Mouse (Mus musculus): ENCODE measurements around the gene Pcp4. TPM values are rescaled to one million over a fixed set of nuclear protein-coding genes. Genes with fewer than 3 reads are reported as not detected.

Gene Pcp4
- polyA plus RNA-seq, 1 experiment from 2014 or later: 71.2 TPM

DNA sequence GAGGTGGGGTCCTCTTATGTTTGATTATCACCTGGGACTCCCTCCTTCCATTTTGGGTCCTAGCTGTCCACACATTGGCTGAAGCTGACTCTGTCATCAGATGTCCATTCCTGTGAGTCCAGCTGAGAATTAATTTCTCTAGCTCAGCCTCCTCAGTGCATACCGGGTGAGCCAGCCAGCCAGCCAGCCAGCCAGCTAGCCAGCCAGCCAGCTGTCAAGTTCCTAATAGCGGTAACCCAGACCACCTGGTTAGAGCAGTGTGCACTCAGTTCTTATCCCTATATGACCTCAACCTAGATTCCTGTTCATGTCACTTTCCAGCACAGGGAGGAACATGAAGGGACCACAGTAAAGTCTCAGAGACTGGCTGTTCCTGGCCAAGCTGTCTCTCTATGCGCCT is 47.1 kb downstream of the Pcp4 start:
- 69% methylated on average over 3 of the region's 3 CpGs for WGBS
- Histone ChIP-seq H3K27ac (replicated peaks) (no peak overlapping the region), H3K4me3 (ENCODE audit: low read depth, low read length) (no peak overlapping the region), H3K9ac (ENCODE audit: low read length) (no peak overlapping the region), H3K36me3 (ENCODE audit: control insufficient read depth, insufficient read depth, low read length) (no peaks in the 10 kb centered on the region), H3K9me3 (ENCODE audit: control insufficient read depth, low read length) (no peaks in the 10 kb centered on the region), H3K4me2 (replicated peaks; ENCODE audit: low read depth) (no peak overlapping the region), H3K4me1 (replicated peaks; ENCODE audit: control insufficient read depth, insufficient read depth) (no peaks in the 10 kb centered on the region), H3K27me3 (ENCODE audit: control insufficient read depth, insufficient read depth, low read length) (no peaks in the 10 kb centered on the region)
- TF ChIP-seq EP300 (optimal IDR thresholded peaks at IDR 0.05) (no peak), CTCF (IDR thresholded peaks at IDR 0.05; ENCODE audit: low read depth) (no peak)
- DNase-seq (ENCODE audit: low spot score) (no peak), ATAC-seq (ENCODE audit: low FRiP score, low TSS enrichment) (no peak)

DNA sequence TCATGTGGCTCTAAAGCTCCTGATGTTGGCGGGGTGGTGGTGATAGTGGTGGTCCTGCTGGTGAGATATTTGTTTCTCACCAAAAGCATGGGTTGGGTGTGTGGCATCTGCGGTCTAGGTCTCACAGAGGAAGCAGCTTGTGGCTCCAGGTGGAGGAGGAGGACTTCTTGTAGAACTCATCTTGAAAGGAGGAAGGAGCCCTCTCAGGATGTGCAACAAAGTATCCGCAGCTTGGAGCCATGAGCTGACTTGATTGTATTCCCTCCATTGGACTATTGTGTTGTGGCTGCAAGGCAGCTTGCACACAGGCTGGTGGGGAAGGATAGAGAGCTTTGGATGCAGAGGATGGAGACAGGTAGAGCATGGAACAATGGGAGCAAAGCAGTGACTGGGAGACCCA is 60.1 kb downstream of the Pcp4 start:
- Histone ChIP-seq H3K9ac (ENCODE audit: low read length) (no peak overlapping the region), H3K4me2 (replicated peaks; ENCODE audit: low read depth) (no peak overlapping the region), H3K4me3 (ENCODE audit: low read depth, low read length) (no peak overlapping the region), H3K4me1 (replicated peaks; ENCODE audit: control insufficient read depth, insufficient read depth) (no peaks in the 10 kb centered on the region), H3K27ac (replicated peaks) (no peak overlapping the region), H3K27me3 (ENCODE audit: control insufficient read depth, insufficient read depth, low read length) (no peaks in the 10 kb centered on the region), H3K9me3 (ENCODE audit: control insufficient read depth, low read length) (no peaks in the 10 kb centered on the region), H3K36me3 (ENCODE audit: control insufficient read depth, insufficient read depth, low read length) (no peaks in the 10 kb centered on the region)
- 85% methylated on average over 3 of the region's 3 CpGs for WGBS
- no peak for ATAC-seq (ENCODE audit: low FRiP score, low TSS enrichment)
- no peak for DNase-seq (ENCODE audit: low spot score)
- TF ChIP-seq CTCF (IDR thresholded peaks at IDR 0.05; ENCODE audit: low read depth) (no peak), EP300 (optimal IDR thresholded peaks at IDR 0.05) (no peak)

DNA sequence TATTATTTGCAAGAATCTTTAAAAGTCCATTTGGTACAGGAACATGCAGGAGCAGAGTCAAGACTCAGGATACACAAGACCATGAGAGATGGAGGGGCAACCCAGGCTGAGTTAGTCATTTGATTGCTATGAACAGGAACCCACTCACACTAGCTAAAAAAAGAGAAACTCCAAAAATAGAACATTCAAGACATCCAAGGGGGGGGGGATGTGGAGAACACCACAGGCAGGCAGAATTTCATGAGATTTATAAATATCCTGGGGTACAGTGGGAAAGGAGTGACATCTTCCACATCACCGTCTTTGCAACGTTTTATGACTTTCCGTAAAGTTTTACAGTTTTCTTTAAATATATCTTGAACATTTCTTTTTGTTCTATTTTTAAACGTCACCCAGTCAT is 61.1 kb downstream of the Pcp4 start:
- H3K4me2 ChIP-seq (replicated peaks; ENCODE audit: low read depth): no peak overlapping the region
- WGBS: 73% methylated on average over 4 of the region's 4 CpGs
- H3K9me3 ChIP-seq (ENCODE audit: control insufficient read depth, low read length): no peaks in the 10 kb centered on the region
- no peaks in the 10 kb centered on the region for H3K4me1 ChIP-seq (replicated peaks; ENCODE audit: control insufficient read depth, insufficient read depth)
- H3K27me3 ChIP-seq (ENCODE audit: control insufficient read depth, insufficient read depth, low read length): no peaks in the 10 kb centered on the region
- no peak overlapping the region for H3K9ac ChIP-seq (ENCODE audit: low read length)
- H3K36me3 ChIP-seq (ENCODE audit: control insufficient read depth, insufficient read depth, low read length): no peaks in the 10 kb centered on the region
- no peak overlapping the region for H3K4me3 ChIP-seq (ENCODE audit: low read depth, low read length)
- TF ChIP-seq CTCF (IDR thresholded peaks at IDR 0.05; ENCODE audit: low read depth): no peak
- no peak for TF ChIP-seq EP300 (optimal IDR thresholded peaks at IDR 0.05)
- no peak for DNase-seq (ENCODE audit: low spot score)
- no peak for ATAC-seq (ENCODE audit: low FRiP score, low TSS enrichment)
- H3K27ac ChIP-seq (replicated peaks): no peak overlapping the region

DNA sequence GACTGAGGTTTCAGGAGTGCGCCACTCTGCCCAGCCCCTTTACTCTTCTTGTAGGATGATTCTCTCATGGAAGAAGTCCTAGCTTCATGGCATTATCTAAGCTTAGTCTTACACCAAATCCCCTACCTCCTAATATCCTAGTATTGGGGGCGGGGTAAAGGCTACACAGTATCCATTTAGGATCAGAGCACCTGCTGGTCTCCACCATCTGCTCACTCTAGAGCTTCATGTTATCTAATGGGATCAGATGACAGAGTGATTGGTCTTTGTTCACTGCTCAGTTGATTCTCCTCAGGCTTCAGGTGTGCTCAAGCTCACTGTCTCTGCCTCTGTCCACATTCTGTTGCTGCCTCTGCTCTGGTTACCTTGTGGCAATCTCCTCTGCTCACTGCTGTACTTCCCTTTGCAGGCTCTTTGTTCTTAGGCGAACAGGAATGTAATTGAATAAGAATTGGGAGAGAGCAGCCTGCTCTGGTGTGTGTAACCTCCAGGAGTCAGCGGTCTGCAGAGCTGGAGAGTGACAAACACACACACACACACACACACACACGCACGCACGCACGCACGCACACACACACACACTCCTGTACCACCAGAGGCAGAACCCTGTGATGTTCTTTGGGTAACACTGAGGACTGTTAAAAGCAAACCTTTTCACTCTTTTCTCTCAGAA is 62.6 kb downstream of the Pcp4 start:
- DNase-seq (ENCODE audit: low spot score): no peak
- TF ChIP-seq CTCF (IDR thresholded peaks at IDR 0.05; ENCODE audit: low read depth) (no peak), EP300 (optimal IDR thresholded peaks at IDR 0.05) (no peak)
- no peak overlapping the region for H3K4me2 ChIP-seq (replicated peaks; ENCODE audit: low read depth)
- H3K4me1 ChIP-seq (replicated peaks; ENCODE audit: control insufficient read depth, insufficient read depth): no peaks in the 10 kb centered on the region
- no peak overlapping the region for H3K9ac ChIP-seq (ENCODE audit: low read length)
- H3K27ac ChIP-seq (replicated peaks): no peak overlapping the region
- ATAC-seq (ENCODE audit: low FRiP score, low TSS enrichment): no peak
- H3K4me3 ChIP-seq (ENCODE audit: low read depth, low read length): no peak overlapping the region
- H3K36me3 ChIP-seq (ENCODE audit: control insufficient read depth, insufficient read depth, low read length): no peaks in the 10 kb centered on the region
- no peaks in the 10 kb centered on the region for H3K27me3 ChIP-seq (ENCODE audit: control insufficient read depth, insufficient read depth, low read length)
- no peaks in the 10 kb centered on the region for H3K9me3 ChIP-seq (ENCODE audit: control insufficient read depth, low read length)
- 73% methylated on average over 9 of the region's 9 CpGs for WGBS

DNA sequence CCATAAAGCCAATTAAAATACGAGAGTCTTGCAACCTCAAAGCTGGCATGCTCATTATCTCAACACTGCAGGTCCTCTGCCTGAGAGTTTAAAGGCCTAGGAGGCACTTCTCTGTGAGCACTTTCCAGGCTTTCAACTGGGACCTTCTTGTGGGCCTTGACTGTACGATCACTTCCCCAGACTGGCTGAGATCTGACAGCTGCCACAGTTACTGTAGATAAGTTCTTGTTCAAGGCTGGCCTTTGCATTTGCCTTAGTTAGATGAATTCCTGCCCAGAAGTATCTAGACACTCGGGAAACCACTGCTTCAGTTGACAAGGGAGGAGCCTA is 63.1 kb downstream of the Pcp4 start:
- Histone ChIP-seq H3K9me3 (ENCODE audit: control insufficient read depth, low read length) (no peaks in the 10 kb centered on the region), H3K4me1 (replicated peaks; ENCODE audit: control insufficient read depth, insufficient read depth) (no peaks in the 10 kb centered on the region), H3K4me2 (replicated peaks; ENCODE audit: low read depth) (no peak overlapping the region), H3K4me3 (ENCODE audit: low read depth, low read length) (no peak overlapping the region), H3K9ac (ENCODE audit: low read length) (no peak overlapping the region), H3K27me3 (ENCODE audit: control insufficient read depth, insufficient read depth, low read length) (no peaks in the 10 kb centered on the region), H3K27ac (replicated peaks) (no peak overlapping the region), H3K36me3 (ENCODE audit: control insufficient read depth, insufficient read depth, low read length) (no peaks in the 10 kb centered on the region)
- no peak for ATAC-seq (ENCODE audit: low FRiP score, low TSS enrichment)
- DNase-seq (ENCODE audit: low spot score): no peak
- 61% methylated on average over 3 of the region's 3 CpGs for WGBS
- no peak for TF ChIP-seq EP300 (optimal IDR thresholded peaks at IDR 0.05)
- TF ChIP-seq CTCF (IDR thresholded peaks at IDR 0.05; ENCODE audit: low read depth): no peak

DNA sequence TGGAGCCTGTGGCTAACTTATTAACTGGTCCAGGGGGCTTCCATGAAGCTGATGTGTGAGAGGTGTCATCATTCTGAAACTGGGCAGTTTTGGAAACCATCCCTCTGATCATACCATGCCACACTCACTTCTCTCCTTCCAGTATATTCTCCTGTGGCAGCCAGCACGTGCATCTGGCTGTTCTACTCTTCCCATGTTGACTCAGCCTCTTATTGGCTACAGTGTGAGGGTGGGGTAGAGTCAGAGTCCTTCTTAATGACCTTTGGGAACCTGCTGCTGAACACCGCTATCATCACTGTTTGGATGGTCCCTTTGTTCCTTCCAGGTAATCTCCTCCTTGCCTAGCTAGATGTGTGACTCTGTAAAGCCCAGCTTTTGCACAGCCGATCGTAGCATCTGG is 63.6 kb downstream of the Pcp4 start:
- WGBS: 55% methylated on average over 4 of the region's 4 CpGs
- H3K27me3 ChIP-seq (ENCODE audit: control insufficient read depth, insufficient read depth, low read length): no peaks in the 10 kb centered on the region
- TF ChIP-seq EP300 (optimal IDR thresholded peaks at IDR 0.05): no peak
- TF ChIP-seq CTCF (IDR thresholded peaks at IDR 0.05; ENCODE audit: low read depth): no peak
- H3K4me2 ChIP-seq (replicated peaks; ENCODE audit: low read depth): no peak overlapping the region
- no peaks in the 10 kb centered on the region for H3K9me3 ChIP-seq (ENCODE audit: control insufficient read depth, low read length)
- no peaks in the 10 kb centered on the region for H3K4me1 ChIP-seq (replicated peaks; ENCODE audit: control insufficient read depth, insufficient read depth)
- H3K36me3 ChIP-seq (ENCODE audit: control insufficient read depth, insufficient read depth, low read length): no peaks in the 10 kb centered on the region
- no peak for ATAC-seq (ENCODE audit: low FRiP score, low TSS enrichment)
- no peak overlapping the region for H3K27ac ChIP-seq (replicated peaks)
- no peak overlapping the region for H3K9ac ChIP-seq (ENCODE audit: low read length)
- no peak for DNase-seq (ENCODE audit: low spot score)
- H3K4me3 ChIP-seq (ENCODE audit: low read depth, low read length): no peak overlapping the region
